ENCODE assay signal across 22 mouse cellular contexts in genomic region chr5:141727968-141728367, GRCm38 (mm10).
DNase-seq lines count a peak whose midpoint lies in the region; ATAC-seq and TF ChIP-seq lines count a peak whose summit lies in the region.
"Had no signal": no experiment of that assay in that cellular context is flagged by ENCODE, and none has a peak within 500 bp of the region (broad histone marks: within the 10 kb centered on the region; RNA-seq: fewer than 3 reads in every experiment).

No protein-coding gene starts in this region.

- 56% methylated on average over 2 of the region's 2 CpGs for WGBS in intestine, postnatal 0 days
- 50% methylated on average over 2 of the region's 2 CpGs for WGBS in intestine, embryonic 16.5 days

- no peak for TF ChIP-seq RAD21 in CH12.LX (IDR thresholded peaks at IDR 0.05; ENCODE audit: low read depth, low read length)

- ATAC-seq in intestine, postnatal 0 days, result no peak
- no peak for ATAC-seq in intestine, embryonic 16.5 days
- no peak for ATAC-seq in megakaryocyte-erythroid progenitor cell, adult 5-6 weeks (replicated peaks; ENCODE audit: low FRiP score, low TSS enrichment, poor library complexity, severe bottlenecking)
- ATAC-seq: activated CD4-positive, CD25-positive, alpha-beta regulatory T cell, adult 4 months; inflammation-experienced regulatory T-cells, adult 6 months; midbrain, embryonic 13.5 days had no signal

- TF ChIP-seq POLR2A in CH12.LX (IDR thresholded peaks at IDR 0.05; ENCODE audit: low read depth, low read length), result no peak

- dilution Hi-C loops in CH12.LX (cut with MboI; ENCODE audit: extremely low pct_ligation_motif_present, extremely low pct_unique_long_range_greater_than_20kb, low sequenced_read_pairs), result no loop called here

- no peaks in the 10 kb centered on the region for H3K27me3 ChIP-seq in intestine, postnatal 0 days (replicated peaks; ENCODE audit: control insufficient read depth, insufficient read depth, low read length)
- H3K27me3 ChIP-seq in intestine, embryonic 16.5 days (replicated peaks; ENCODE audit: control insufficient read depth, insufficient read depth, low read length), result no peaks in the 10 kb centered on the region
- H3K27me3 ChIP-seq in CH12.LX (replicated peaks), result no peaks in the 10 kb centered on the region
- H3K27me3 ChIP-seq: embryonic facial prominence, embryonic 15.5 days; heart, embryonic 15.5 days; limb, embryonic 13.5 days; midbrain, embryonic 13.5 days had no signal

- H3K36me3 ChIP-seq in intestine, postnatal 0 days (ENCODE audit: control insufficient read depth, insufficient read depth), result no peaks in the 10 kb centered on the region
- no peaks in the 10 kb centered on the region for H3K36me3 ChIP-seq in intestine, embryonic 16.5 days (ENCODE audit: control insufficient read depth, insufficient read depth, low read length)
- no peaks in the 10 kb centered on the region for H3K36me3 ChIP-seq in CH12.LX (replicated peaks in 1 of 2; ENCODE audit: control insufficient read depth in 1 of 2, insufficient read depth in 1 of 2, low read length in 1 of 2)
- H3K36me3 ChIP-seq: embryonic facial prominence, embryonic 15.5 days; forebrain, embryonic 10.5 days; heart, embryonic 15.5 days; limb, embryonic 13.5 days; midbrain, embryonic 13.5 days had no signal

- in situ Hi-C loops in CH12.LX (cut with MboI; ENCODE audit: low pct_ligation_motif_present, low pct_unique_long_range_greater_than_20kb, low sequenced_read_pairs), result no loop called here

- DNase-seq in CH12.LX (ENCODE audit: extremely low read depth) (peak; percentile 9), ES-CJ7 (ENCODE audit: low read depth, low spot score) (peak; percentile 6)
- DNase-seq in adrenal gland, postnatal 25 days, result peak; percentile 14
- no peak for DNase-seq in B cell, adult 2 months
- DNase-seq: cerebellum, adult 9-11 months; embryo, embryonic 11 days; gastrocnemius, postnatal 10 days; heart, adult 2 months; lung, adult 18-20 months; right cerebral cortex, adult 18-20 months; thymus, adult 2 months had no signal

- 0 out of 2 replicates have a peak, but pooled peaks cover 3% of the 10 kb centered on the region for H3K9me3 ChIP-seq in intestine, postnatal 0 days (ENCODE audit: control insufficient read depth)
- H3K9me3 ChIP-seq in intestine, embryonic 16.5 days (ENCODE audit: control insufficient read depth, low read length), result no peaks in the 10 kb centered on the region
- H3K9me3 ChIP-seq in CH12.LX (replicated peaks; ENCODE audit: low read length), result no peaks in the 10 kb centered on the region
- H3K9me3 ChIP-seq: embryonic facial prominence, embryonic 15.5 days; forebrain, embryonic 10.5 days; heart, embryonic 15.5 days; limb, embryonic 13.5 days; midbrain, embryonic 13.5 days had no signal

- H3K27ac ChIP-seq in intestine, postnatal 0 days (ENCODE audit: low read depth, low read length), result no peak overlapping the region
- no peak overlapping the region for H3K27ac ChIP-seq in intestine, embryonic 16.5 days (ENCODE audit: low read length)
- H3K27ac ChIP-seq in CH12.LX (ENCODE audit: insufficient read depth, low read depth), result no peak overlapping the region
- H3K27ac ChIP-seq: embryonic facial prominence, embryonic 15.5 days; forebrain, embryonic 10.5 days; heart, adult 2 months; heart, embryonic 15.5 days; limb, embryonic 13.5 days; macrophage; midbrain, embryonic 13.5 days had no signal

- H3K79me2 ChIP-seq in CH12.LX (replicated peaks; ENCODE audit: control insufficient read depth, extremely low read depth, insufficient read depth, poor library complexity, severe bottlenecking), result no peaks in the 10 kb centered on the region

- no peak overlapping the region for H3K4me2 ChIP-seq in intestine, postnatal 0 days (replicated peaks; ENCODE audit: low read depth)
- H3K4me2 ChIP-seq in intestine, embryonic 16.5 days (ENCODE audit: low read depth, low read length), result no peak overlapping the region
- H3K4me2 ChIP-seq in CH12.LX (ENCODE audit: insufficient read depth, low read depth, poor library complexity, severe bottlenecking), result no peak overlapping the region
- H3K4me2 ChIP-seq: embryonic facial prominence, embryonic 15.5 days; heart, embryonic 15.5 days; limb, embryonic 13.5 days; midbrain, embryonic 13.5 days had no signal

- H3K4me3 ChIP-seq in intestine, postnatal 0 days (ENCODE audit: low read depth, low read length), result no peak overlapping the region
- no peak overlapping the region for H3K4me3 ChIP-seq in intestine, embryonic 16.5 days (ENCODE audit: low read length)
- H3K4me3 ChIP-seq in CH12.LX (replicated peaks in 1 of 3; ENCODE audit: low read depth in 2 of 3, low read length in 2 of 3, poor library complexity in 1 of 3), result no peak overlapping the region
- H3K4me3 ChIP-seq: embryonic facial prominence, embryonic 15.5 days; forebrain, embryonic 10.5 days; heart, adult 2 months; heart, embryonic 15.5 days; limb, embryonic 13.5 days; midbrain, embryonic 13.5 days had no signal

- TF ChIP-seq EP300 in CH12.LX (IDR thresholded peaks at IDR 0.05; ENCODE audit: low read length), result no peak

- H3K9ac ChIP-seq in intestine, postnatal 0 days (ENCODE audit: low read depth, low read length), result no peak overlapping the region
- H3K9ac ChIP-seq in intestine, embryonic 16.5 days (ENCODE audit: low read depth, low read length), result no peak overlapping the region
- no peak overlapping the region for H3K9ac ChIP-seq in CH12.LX (ENCODE audit: insufficient read depth, low read depth)
- H3K9ac ChIP-seq: embryonic facial prominence, embryonic 15.5 days; heart, embryonic 15.5 days; limb, embryonic 13.5 days; midbrain, embryonic 13.5 days had no signal

- H3K4me1 ChIP-seq in intestine, postnatal 0 days (replicated peaks; ENCODE audit: control insufficient read depth, insufficient read depth, low read length), result no peaks in the 10 kb centered on the region
- H3K4me1 ChIP-seq in intestine, embryonic 16.5 days (ENCODE audit: control insufficient read depth, insufficient read depth, low read length), result no peaks in the 10 kb centered on the region
- no peaks in the 10 kb centered on the region for H3K4me1 ChIP-seq in CH12.LX (ENCODE audit: control insufficient read depth in 1 of 2, insufficient read depth in 2 of 2)
- H3K4me1 ChIP-seq: embryonic facial prominence, embryonic 15.5 days; heart, embryonic 15.5 days; limb, embryonic 13.5 days had no signal

- peak; percentile 26; the same call in 1 of the 2 replicates for TF ChIP-seq CTCF in intestine, postnatal 0 days (IDR thresholded peaks at IDR 0.05; ENCODE audit: low read depth)
- TF ChIP-seq CTCF in CH12.LX (conservative IDR thresholded peaks at IDR 0.05 in 1 of 2, IDR thresholded peaks at IDR 0.05 in 1 of 2; ENCODE audit: low read depth in 2 of 2, low read length in 2 of 2), result no peak

TF ChIP-seq in CH12.LX, 34 proteins besides CTCF, POLR2A, EP300 and RAD21:
- TF ChIP-seq BHLHE40 (IDR thresholded peaks at IDR 0.05; ENCODE audit: low read depth, low read length) (no peak), GABPA (IDR thresholded peaks at IDR 0.05; ENCODE audit: insufficient replicate concordance, low read depth, low read length) (no peak), MXI1 (IDR thresholded peaks at IDR 0.05; ENCODE audit: low read depth, low read length) (no peak), JUN (IDR thresholded peaks at IDR 0.05; ENCODE audit: insufficient read depth, low read depth, low read length) (no peak)

Comparison
In these comparisons a context has a peak if more than half of its experiments do, and no peak if none do; other contexts are left out.
1. DNase-seq: peak in CH12.LX (single experiment), ES-CJ7 (single experiment) and adrenal gland, postnatal 25 days (single experiment); none in B cell, adult 2 months (0 of 2).